In the genomic region with DNA sequence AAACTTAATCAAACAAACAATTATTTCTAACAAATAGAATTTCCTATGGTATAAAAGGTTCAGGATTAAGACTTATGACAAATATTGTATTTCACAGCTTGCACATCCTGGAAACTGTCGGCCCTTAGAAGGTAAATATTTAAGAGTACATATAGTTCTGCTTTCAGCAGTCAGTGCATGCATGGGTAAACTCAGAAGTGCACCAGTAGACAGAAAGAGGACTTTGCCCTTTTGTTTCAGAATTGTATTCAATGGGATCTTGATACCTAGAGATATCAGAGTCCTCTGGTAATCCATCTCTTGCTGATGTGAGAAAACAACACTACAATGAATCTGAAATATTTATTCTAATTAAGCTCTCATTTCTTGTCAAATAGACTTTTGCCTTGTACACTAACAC, we compare ENCODE assay signal across 22 mouse cellular contexts. TPM values are rescaled to one million over a fixed set of nuclear protein-coding genes. Genes with fewer than 3 reads are reported as not detected.
"Had no signal": no experiment of that assay in that cellular context is flagged by ENCODE, and none has a peak within 500 bp of the region (broad histone marks: within the 10 kb centered on the region; RNA-seq: fewer than 3 reads in every experiment).

No protein-coding gene starts in this region.

- H3K9me3 ChIP-seq: midbrain, embryonic 10.5 days; midbrain, embryonic 12.5 days; neural tube, embryonic 13.5 days; neural tube, embryonic 15.5 days had no signal

- H3K27me3 ChIP-seq: midbrain, embryonic 12.5 days; neural tube, embryonic 13.5 days; neural tube, embryonic 15.5 days had no signal

- H3K9ac ChIP-seq: liver, embryonic 14.5 days; lung, embryonic 14.5 days; midbrain, embryonic 12.5 days; neural tube, embryonic 13.5 days; neural tube, embryonic 15.5 days had no signal

- H3K4me1 ChIP-seq: midbrain, embryonic 10.5 days; midbrain, embryonic 12.5 days; neural tube, embryonic 13.5 days; neural tube, embryonic 15.5 days had no signal

- H3K4me3 ChIP-seq: midbrain, embryonic 10.5 days; midbrain, embryonic 12.5 days; myocyte; neural tube, embryonic 13.5 days; neural tube, embryonic 15.5 days had no signal

- H3K4me2 ChIP-seq: lung, embryonic 14.5 days; midbrain, embryonic 12.5 days; neural tube, embryonic 13.5 days; neural tube, embryonic 15.5 days had no signal

- DNase-seq: lung, adult 18-20 months; lung, embryonic 14.5 days; lung, postnatal 10 days; lung, postnatal 4 days; midbrain, embryonic 14.5 days; retina, postnatal 1 day; right cerebral cortex, adult 18-20 months; right cerebral cortex, postnatal 25 days; right cerebral cortex, postnatal 4 days; spleen, adult 18-20 months; thymus, adult 2 months; thymus, postnatal 25 days; thymus, postnatal 4 days had no signal

- H3K36me3 ChIP-seq: midbrain, embryonic 10.5 days; midbrain, embryonic 12.5 days; neural tube, embryonic 13.5 days; neural tube, embryonic 15.5 days had no signal

- ATAC-seq: midbrain, embryonic 16.5 days had no signal

- H3K27ac ChIP-seq: liver, embryonic 14.5 days; midbrain, embryonic 10.5 days; midbrain, embryonic 12.5 days; neural tube, embryonic 13.5 days; neural tube, embryonic 15.5 days had no signal

RNA-seq across cellular contexts. Expression of a gene that starts 54.0 kb away (rescaled TPM):
- total RNA-seq: megakaryocyte, adult 5-6 weeks; megakaryocyte-erythroid progenitor cell, adult 5-6 weeks had no signal
